Mouse (Mus musculus): ENCODE measurements around the gene Gm47289. TPM values are rescaled to one million over a fixed set of nuclear protein-coding genes. Genes with fewer than 3 reads are reported as not detected.

Gene Gm47289
- not detected for total RNA-seq (2021)

DNA sequence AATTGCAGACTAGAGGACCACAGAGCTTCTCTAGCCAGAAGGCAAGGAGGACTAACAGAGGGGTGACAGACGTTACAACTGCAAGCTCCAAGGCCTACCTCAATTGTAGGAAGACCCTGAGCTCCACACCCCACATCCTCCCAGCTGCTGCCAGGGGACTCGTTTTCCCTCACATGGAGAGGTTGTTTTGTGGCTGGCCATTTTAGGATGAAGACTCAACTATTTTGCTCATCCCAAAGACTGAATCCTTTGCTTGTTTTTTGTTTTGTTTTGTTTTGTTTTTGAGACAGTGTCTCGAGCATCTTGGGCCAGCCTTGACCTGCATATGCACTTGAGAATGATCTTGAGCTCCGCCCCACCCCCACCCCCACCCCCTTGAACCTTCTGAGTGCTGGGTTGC, at the start of gene Gm47289:
Gene Gm47289 (plus strand): TSS at position 301 of the 400 bp plus-strand sequence.
- intact Hi-C loops (cut with DNase I), result no loop called here

DNA sequence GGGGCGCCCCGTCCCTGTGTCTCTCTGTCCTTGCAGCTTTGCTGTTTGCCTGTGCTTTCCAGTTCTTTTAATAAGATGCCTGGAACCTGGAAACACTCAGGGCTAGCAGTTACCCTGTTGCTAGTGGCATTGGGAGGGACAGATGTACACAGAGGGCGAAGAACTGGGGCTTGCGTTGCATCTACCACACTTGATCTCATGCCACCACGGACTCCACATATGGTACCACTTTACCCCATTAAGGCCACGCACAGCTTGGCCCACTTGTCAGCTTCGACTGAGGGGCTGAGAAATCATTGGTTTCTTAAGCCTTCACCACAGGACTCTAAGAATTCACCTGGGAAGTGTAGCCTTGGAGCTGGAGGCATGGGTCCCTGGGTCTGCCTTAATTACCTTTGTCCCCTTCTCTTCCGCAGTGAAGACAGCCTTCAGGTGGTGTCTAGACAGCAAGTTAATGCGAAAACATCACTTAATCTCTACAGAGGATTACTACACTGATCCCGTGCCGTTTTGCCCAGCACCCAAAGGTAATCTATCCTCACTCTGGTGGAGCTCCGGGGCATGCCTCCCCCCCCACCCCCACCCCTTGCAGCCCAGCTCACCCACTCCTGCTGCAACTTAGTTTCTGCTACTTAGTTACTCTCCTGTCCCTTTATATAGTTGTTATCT, 49.1 kb upstream of the Gm47289 start:
- intact Hi-C loops (cut with DNase I), result no loop called here
- no peak for DNase-seq (ENCODE audit: extremely low spot score in 1 of 2, low spot score in 2 of 2)

More for the DNA sequence above, at the start of gene Gm47289:
- DNase-seq (ENCODE audit: extremely low spot score in 1 of 2, low spot score in 2 of 2), result no peak

DNA sequence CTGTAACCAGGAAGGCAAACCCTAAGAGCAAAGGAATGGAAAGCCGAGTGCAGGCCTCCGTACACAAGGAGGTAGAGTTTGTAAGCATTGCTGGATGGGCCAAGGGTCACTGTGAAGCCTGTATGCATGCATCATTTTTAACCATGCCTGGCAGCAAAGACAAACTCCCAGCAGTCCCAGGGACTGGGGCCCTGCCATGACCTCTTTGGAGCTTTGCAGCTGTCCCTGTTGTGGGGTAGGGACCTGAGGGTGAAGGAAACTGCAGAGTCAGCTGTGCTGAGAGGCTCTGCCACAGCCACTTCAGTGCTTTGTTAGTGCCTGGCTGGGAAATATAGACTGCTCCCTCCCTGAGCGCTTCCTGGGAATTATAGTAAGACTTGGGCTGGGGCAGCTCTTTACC, 48.3 kb upstream of the Gm47289 start:
- intact Hi-C loops (cut with DNase I), result no loop called here
- no peak for DNase-seq (ENCODE audit: extremely low spot score in 1 of 2, low spot score in 2 of 2)

DNA sequence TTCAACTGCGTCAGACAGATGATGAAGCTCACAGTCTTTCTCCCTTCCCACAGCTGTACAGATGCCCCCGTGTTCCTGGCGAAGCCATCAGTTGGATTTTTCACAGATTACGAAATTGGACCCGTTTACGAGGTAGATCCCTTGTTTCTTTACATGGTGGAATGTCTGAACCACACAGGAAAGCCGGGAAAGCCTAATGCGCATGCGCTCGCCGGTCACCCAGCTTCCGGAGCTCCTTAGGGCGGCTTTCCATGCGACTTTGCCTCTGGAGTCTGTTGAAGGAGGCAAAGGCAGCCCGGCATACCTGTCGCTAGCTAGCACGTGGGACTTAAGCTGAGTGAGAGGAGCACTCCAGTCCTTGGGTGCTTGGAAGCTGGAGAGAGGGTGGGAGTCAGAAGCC, 44.0 kb upstream of the Gm47289 start:
- intact Hi-C loops (cut with DNase I), result no loop called here
- DNase-seq (ENCODE audit: extremely low spot score in 1 of 2, low spot score in 2 of 2), result no peak

DNA sequence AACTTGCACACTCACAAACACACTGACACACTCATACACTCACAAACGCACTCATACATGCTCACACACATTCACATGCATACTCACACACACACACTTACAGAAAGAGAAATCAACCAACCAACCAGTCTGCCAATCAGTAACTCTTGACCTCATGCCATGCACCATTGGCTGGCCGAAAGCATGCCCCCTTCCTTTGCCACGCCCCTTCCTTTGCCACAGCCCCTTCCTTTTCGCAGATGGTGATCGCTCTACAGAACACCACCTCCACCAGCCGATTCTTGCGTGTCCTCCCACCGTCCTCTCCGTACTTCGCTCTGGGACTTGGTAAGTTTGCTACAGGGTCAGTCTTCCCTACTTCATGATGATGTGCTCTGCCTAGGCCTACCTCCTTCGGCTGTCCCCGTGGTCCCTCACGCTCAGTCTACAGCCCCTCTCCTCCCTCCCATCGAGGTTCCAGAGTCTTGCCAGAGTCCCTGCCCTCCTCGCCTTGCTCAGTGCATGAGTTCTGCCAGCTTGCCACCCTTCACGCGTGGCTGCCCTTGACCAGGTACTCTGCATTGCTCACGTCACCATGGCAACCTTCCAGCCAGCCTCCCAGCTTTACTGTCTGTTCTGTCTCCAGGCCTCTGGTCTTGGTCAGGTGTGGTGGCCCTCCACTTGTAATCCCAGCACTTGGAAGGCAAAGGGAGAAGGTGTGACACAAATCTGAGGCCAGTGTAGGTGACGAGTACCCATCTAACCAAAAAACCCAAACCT, 39.4 kb upstream of the Gm47289 start:
- no peak for DNase-seq (ENCODE audit: extremely low spot score in 1 of 2, low spot score in 2 of 2)
- intact Hi-C loops (cut with DNase I), result no loop called here

DNA sequence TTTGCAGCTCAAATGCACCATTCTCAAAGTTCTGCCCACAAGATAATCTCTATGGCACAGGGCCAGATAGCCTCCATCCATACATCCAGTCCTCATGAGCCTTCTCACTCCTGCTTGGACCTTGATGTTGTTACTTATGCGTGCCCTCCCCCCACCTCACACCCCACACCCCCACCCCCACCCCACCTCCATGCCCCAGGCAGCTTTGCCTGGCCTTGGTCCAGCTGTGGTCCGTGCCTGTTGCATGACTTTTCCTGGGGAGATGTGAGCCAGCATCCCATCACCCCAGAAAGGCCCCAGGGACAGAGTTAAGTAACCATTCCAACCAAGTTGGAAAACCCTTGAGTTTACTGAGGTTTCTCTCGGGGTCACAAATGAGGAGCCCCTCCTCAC, 38.8 kb upstream of the Gm47289 start:
- DNase-seq (ENCODE audit: extremely low spot score in 1 of 2, low spot score in 2 of 2), result no peak
- intact Hi-C loops (cut with DNase I), result no loop called here

DNA sequence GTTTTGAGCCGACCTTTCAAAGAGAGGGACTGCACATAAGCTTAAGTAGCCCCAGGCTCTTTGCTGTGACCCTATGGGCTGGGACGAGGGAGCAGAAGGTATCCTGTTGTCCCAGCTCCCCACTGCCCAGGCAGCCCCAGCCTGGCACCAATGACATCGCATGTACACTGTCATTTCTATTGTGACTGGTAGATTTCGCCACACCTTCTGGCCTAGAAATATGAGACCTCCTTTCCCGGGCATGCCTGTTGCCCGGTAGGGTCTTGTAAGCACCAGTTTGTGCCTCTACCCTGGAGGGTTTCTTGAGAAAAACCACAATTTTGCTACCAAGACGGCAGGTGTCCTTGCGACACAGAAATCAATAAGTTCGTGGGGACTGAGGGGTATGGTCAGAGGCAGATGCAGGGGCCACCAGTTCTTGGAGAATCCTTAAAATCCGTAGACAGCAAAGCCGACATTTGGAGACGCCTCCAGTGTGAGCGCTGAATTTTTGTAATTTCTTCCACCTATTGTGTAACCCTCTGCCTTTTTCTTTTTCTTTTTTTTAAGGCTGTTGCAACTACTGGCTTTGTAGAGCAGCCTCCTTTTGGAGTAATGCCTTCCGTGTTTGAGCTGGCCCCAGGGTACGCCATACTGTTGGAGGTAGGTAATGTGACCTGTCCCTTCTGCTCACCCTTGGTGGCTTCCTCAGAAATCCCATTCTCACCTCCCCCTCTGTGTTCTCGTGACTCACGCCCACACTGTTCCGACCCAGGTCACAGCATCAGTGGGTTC, 36.2 kb upstream of the Gm47289 start:
- intact Hi-C loops (cut with DNase I), result no loop called here
- no peak for DNase-seq (ENCODE audit: extremely low spot score in 1 of 2, low spot score in 2 of 2)

DNA sequence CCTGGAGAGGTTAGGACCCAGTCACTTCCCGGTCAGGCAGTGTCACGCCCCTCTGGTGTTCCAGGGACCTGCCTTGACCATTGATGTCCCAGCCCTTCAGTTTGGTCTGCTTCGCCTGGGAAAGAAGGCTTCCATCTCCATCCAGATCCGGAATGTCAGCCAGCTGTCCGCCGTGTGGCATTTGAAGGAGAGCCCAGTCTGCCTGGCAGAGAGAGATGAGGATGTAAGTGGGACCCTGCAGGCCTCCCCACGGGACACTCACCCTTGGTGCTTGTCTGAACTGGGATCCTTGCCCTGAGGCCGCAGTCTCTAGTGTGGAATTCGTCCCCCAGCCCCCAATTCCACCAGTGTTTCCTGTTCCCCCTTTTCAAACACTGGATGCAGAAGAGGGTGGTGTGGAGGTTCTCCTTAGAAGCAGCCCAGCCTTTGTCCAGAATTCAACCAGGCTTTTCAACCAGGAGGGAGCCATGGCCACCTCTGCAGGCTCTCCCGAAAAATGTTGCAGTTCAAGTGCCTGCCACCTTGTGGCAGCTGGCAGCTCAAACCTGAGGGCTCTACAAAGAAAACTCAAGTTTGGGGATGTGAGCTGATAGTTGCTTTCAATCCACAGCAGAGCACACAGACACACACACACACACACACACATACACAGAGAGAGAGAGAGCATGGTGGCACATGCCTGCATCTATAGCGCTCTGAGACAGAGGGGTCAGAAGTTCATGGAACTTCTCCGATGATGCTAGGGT, 30.4 kb upstream of the Gm47289 start:
- intact Hi-C loops (cut with DNase I), result no loop called here
- DNase-seq (ENCODE audit: extremely low spot score in 1 of 2, low spot score in 2 of 2), result no peak

DNA sequence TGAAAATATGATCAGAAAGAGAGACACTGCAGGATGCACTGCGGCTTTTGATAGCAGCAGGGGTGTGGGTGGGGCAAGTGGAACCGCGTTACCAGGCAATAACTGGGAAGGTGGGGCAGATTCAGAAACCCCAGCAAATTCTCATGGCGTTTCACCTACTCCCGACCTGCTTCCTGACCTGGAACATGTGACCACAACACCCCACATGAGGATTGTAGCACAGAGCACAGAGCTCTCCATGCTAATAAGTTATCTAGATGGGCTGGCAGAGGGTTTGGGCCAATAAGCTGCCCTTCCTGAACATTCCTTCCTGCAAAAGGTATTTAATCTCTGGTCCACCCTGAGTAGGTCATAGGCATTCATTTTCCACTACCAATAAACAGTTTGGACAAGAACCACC, 28.3 kb upstream of the Gm47289 start:
- DNase-seq (ENCODE audit: extremely low spot score in 1 of 2, low spot score in 2 of 2), result no peak
- intact Hi-C loops (cut with DNase I), result no loop called here

DNA sequence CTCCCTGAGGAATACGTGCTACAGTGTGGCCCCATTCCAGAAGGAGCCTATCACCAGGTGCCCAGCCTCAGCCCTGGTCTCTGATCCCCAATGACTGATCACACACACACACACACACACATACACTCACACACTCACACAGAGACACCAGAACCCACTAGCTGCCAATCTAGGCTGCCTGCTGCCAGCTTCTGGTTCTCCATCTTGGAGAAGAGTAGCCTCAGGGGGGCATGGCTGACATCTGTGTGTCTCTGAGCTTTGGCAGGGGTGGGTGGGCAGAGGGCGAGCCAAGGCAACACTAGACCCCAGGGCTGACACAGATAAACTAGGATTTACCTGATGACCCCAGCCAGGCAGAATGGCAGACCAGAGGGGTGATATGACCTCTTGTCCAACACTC, 20.1 kb upstream of the Gm47289 start:
- no peak for DNase-seq (ENCODE audit: extremely low spot score in 1 of 2, low spot score in 2 of 2)
- intact Hi-C loops (cut with DNase I), result no loop called here

DNA sequence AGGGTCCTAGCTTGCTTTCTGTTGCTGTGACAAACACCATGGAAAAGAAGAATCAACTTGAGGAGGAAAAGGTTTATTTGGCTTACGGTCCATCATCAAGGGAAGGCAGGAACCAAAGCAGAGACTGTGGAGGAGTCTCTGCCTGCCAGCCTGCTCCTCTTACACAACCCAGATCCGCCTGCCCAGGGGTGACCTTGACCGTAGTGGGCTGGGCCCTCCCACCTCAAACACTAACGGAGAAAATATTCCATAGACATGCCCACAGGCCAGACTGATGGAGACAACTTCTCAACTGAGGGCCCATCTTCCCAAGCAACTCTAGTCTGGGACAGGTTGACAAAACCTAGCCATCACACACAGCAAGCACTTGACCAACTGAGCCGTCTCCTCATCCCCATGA, 16.9 kb upstream of the Gm47289 start:
- intact Hi-C loops (cut with DNase I), result no loop called here
- no peak for DNase-seq (ENCODE audit: extremely low spot score in 1 of 2, low spot score in 2 of 2)

DNA sequence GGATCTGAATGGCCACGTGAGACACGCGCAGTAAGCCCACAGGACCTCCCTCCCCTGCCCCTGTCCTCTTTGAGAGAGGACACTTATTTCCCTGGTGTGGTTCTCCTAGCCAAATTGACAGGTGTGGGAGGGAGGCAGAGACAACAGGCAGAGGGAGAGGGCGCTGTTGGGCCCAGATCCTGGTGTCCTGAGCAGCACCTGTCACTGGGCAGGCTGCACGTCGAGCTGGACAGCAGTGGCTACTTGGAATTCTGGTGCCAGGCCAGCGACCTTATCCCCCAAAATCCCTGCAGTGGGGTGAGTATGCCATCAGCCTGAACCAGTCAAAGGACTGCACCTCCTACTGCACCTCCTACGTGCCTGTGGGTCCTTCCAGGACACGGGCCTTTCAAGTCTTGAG, 15.6 kb upstream of the Gm47289 start:
- intact Hi-C loops (cut with DNase I), result no loop called here
- no peak for DNase-seq (ENCODE audit: extremely low spot score in 1 of 2, low spot score in 2 of 2)

DNA sequence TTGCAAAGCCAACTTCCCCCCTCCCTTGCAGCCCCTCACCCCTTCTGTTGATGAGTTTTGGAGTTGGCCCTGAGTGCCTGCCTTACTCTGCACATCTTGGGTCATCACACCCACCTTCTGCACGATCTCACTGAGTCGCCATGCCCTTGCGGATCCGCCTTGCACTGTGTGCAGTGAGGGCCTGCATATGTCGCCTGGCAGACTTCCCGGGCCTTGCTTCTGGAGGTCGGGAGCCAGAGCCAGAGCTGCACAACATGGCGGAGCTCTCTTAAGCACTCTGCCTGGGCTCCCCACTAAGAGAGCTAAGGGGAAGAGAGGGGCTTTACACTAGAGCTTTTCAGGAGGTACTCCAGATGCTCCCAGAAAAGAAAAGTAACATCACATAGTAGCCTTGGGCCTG, 14.3 kb upstream of the Gm47289 start:
- no peak for DNase-seq (ENCODE audit: extremely low spot score in 1 of 2, low spot score in 2 of 2)

DNA sequence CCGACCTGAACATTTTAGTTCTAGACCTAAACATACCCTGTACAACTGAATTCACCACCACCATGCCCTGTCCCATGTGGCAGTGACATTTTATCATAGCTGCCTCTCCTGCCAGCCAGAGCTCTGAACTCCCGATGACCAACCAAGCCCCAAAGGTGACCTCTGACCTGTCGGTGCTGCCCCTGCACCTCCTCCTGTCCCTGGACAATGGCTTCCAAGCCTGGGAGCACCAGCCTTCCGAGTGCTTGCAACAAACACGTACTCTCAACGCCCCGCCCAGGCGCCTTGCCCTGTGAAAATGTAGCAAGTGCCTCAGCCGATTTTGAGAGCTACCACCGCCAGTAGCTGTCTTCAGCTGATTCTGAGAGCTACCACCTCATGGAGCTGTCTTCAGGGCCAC, 13.8 kb upstream of the Gm47289 start:
- intact Hi-C loops (cut with DNase I), result no loop called here
- no peak for DNase-seq (ENCODE audit: extremely low spot score in 1 of 2, low spot score in 2 of 2)

More for the DNA sequence above, 14.3 kb upstream of the Gm47289 start:
- intact Hi-C loops (cut with DNase I), result no loop called here

DNA sequence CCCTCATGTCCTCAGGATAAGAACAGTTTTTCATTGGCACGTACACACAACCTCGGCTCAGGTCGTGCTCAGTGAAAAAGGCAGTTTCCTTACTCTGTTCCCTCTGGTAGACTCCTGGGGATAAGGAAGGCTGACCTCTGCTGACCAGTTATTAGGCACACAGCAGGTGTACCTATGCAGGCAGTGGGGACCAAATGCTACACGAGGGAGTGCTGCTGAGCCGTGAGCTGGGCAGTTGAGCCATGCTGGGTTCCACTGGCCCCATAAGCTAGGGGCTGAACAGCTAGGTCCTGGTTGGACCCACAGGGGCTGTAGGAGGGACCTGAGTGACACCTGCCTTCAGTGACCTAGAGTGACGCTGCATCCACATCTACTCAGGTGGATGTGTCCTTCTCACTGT, 13.3 kb upstream of the Gm47289 start:
- intact Hi-C loops (cut with DNase I), result no loop called here
- DNase-seq (ENCODE audit: extremely low spot score in 1 of 2, low spot score in 2 of 2), result no peak

DNA sequence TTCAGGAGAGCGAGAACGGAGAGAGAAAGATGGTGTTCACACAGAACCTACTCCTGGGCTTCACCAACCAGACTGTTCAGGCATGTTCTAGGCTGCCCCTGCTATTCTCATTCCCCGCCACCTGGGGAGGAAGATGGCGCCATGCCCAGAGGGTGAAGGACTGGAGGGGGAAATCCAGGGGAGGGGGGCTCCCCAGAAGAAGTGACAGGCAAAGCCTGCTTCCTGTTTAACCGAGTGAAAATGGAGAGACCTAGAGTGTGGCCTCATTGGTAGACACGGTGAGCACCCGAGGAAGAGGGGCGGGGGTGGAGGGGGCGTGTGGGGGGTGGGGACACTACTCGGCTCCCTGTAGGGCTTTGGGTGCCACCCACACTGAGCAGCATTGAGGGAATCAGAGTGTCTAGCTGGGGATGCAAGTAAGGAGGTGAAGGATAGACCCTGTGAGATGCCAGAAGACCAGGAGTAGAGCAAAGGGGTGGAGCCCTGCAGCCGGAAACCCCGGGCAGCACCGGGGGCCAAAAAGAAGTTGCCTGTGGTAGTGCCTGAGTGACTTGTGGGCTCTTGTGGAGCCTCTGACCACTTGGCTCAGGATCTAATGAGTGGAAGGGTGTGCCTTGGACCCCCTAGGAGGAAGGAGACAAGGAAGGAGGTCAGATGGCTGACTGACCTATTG, 12.7 kb upstream of the Gm47289 start:
- no peak for DNase-seq (ENCODE audit: extremely low spot score in 1 of 2, low spot score in 2 of 2)
- intact Hi-C loops (cut with DNase I), result no loop called here

DNA sequence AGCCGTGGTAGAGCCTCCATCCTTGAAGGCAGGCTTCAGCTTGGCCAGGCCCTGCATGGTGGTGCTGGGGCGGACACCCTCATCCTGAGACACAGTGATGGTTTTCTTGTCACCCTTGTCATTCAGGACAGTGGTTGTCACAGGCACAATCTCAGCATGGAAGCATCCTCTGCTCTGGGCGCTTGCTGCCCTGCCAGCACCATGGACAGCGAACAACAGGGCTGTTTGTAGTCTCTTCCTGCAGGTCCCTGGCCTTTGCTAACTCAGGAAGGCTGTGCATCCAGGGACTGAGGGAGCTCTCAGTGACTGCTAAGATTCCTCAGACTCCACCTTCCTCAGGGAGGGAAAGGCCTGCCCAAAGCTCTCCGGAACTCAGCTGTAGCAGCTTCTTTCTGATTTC, 9.4 kb upstream of the Gm47289 start:
- DNase-seq (ENCODE audit: extremely low spot score in 1 of 2, low spot score in 2 of 2), result peak in 1 of 2 experiments; percentile 60
- intact Hi-C loops (cut with DNase I), result no loop called here

DNA sequence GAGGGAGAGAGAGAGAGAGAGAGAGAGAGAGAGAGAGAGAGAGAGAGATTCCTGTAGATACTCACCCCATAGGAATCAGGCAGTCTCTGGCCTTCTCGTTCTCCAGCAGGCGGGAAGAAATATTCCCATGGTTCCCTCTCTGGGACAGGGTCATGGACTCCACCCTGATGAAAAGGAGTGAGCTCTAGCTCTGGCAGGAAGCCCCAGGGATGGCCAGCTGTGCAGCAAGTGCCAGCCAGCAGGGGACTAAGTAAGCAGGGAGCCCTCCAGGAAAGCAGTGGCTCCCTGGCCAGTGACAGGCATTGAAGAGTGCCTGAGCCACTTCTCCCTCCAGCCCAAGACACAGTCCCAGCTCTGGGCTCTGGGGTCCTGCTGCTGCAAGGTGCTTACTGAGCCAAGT, 7.2 kb upstream of the Gm47289 start:
- intact Hi-C loops (cut with DNase I), result no loop called here
- DNase-seq (ENCODE audit: extremely low spot score in 1 of 2, low spot score in 2 of 2), result no peak

DNA sequence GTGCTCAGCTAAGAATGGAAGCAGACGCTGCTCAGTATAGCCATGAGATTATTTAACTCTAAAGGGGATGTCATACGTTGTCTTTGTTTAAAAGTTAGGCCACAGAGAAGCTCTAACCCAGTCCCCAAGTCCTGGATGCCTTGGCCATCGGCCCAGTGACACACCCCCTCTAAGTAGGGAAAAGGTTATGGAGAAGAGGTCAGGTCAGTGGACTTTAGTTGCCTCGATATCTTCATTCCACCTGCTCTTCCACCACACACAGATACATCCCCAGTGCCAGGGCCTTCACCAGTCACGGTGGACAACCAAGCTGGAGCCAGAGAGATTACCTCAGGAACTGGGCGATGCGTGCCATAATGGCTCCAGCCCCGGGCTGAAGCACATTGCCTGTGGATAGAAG, 3.5 kb upstream of the Gm47289 start:
- intact Hi-C loops (cut with DNase I), result no loop called here

More for the DNA sequence above, 3.5 kb upstream of the Gm47289 start:
- DNase-seq (ENCODE audit: extremely low spot score in 1 of 2, low spot score in 2 of 2), result no peak
